In genomic region chr11:109900491-109901241, GRCm38 (mm10) we compare ENCODE assay signal across 14 mouse cellular contexts.
"Had no signal": no experiment of that assay in that cellular context is flagged by ENCODE, and none has a peak within 500 bp of the region (broad histone marks: within the 10 kb centered on the region; RNA-seq: fewer than 3 reads in every experiment).

No protein-coding gene starts in this region.

- H3K27ac ChIP-seq: kidney, postnatal 0 days; layer of hippocampus, adult 2 months; limb, embryonic 12.5 days; liver, embryonic 13.5 days; lung, embryonic 15.5 days; midbrain, embryonic 13.5 days had no signal

- DNase-seq: kidney, adult 9 months; kidney, postnatal 4 days; liver; liver, embryonic 13.5 days; liver, postnatal 0 days; lung, postnatal 14 days; right cerebral cortex, postnatal 25 days; thymus, adult 18-20 months; thymus, postnatal 14 days had no signal

- H3K4me3 ChIP-seq: layer of hippocampus, adult 2 months; limb, embryonic 12.5 days; liver, embryonic 13.5 days; lung, embryonic 15.5 days; midbrain, embryonic 13.5 days had no signal

- H3K9ac ChIP-seq: limb, embryonic 12.5 days; liver, embryonic 13.5 days; liver, postnatal 0 days; lung, embryonic 15.5 days; midbrain, embryonic 13.5 days had no signal

- H3K4me1 ChIP-seq: liver, embryonic 13.5 days had no signal

- H3K4me2 ChIP-seq: limb, embryonic 12.5 days; liver, embryonic 13.5 days; lung, embryonic 15.5 days; midbrain, embryonic 13.5 days had no signal

- H3K36me3 ChIP-seq: limb, embryonic 12.5 days; liver, embryonic 13.5 days; lung, embryonic 15.5 days; midbrain, embryonic 13.5 days had no signal

- H3K9me3 ChIP-seq: limb, embryonic 12.5 days; liver, embryonic 13.5 days; lung, embryonic 15.5 days; midbrain, embryonic 13.5 days had no signal

- H3K27me3 ChIP-seq: limb, embryonic 12.5 days; liver, embryonic 13.5 days; lung, embryonic 15.5 days; midbrain, embryonic 13.5 days had no signal

- ATAC-seq: liver, postnatal 0 days; midbrain, embryonic 13.5 days had no signal
